Mouse (Mus musculus) cortical plate, adult 2 months (tissue): ENCODE data around the gene Hfm1.

Source experiments
- CTCF ChIP-seq: fragments of 200-500 bp; IDR thresholded peaks from 2 replicates; pipeline ENCODE4 v1.5.1; 2011; ENCODE audit warnings: mild to moderate bottlenecking, control low read depth, low read length; ENCODE audit not compliant: insufficient read depth; ENCODE audit errors: extremely low read depth
- POLR2A ChIP-seq: fragments of 200-500 bp; IDR thresholded peaks from 2 replicates; pipeline ENCODE4 v1.6.1; 2011; ENCODE audit warnings: mild to moderate bottlenecking, low read length, control low read depth; ENCODE audit not compliant: insufficient read depth; ENCODE audit errors: extremely low read depth

- TF ChIP-seq POLR2A (no peak), CTCF (no peak)
These were observed 38.6 kb downstream of the Hfm1 start for GRCm38 (mm10) chr5:106887303-106888071.
